Mouse (Mus musculus) kidney, adult 2 months (tissue): ENCODE results near the gene Tada3.

ENCODE experiments used
- CTCF ChIP-seq: fragments of 200-500 bp; conservative IDR thresholded peaks from 2 replicates; pipeline ENCODE4 v1.5.1; 2011; ENCODE audit warnings: low read depth, mild to moderate bottlenecking, control low read depth, low read length, moderate library complexity, mixed read lengths; ENCODE audit not compliant: insufficient read depth, insufficient read length
- POLR2A ChIP-seq: fragments of 200-500 bp; IDR thresholded peaks from one replicate; pipeline ENCODE4 v1.6.1; 2011; ENCODE audit warnings: low read depth, low read length, control low read depth

DNA sequence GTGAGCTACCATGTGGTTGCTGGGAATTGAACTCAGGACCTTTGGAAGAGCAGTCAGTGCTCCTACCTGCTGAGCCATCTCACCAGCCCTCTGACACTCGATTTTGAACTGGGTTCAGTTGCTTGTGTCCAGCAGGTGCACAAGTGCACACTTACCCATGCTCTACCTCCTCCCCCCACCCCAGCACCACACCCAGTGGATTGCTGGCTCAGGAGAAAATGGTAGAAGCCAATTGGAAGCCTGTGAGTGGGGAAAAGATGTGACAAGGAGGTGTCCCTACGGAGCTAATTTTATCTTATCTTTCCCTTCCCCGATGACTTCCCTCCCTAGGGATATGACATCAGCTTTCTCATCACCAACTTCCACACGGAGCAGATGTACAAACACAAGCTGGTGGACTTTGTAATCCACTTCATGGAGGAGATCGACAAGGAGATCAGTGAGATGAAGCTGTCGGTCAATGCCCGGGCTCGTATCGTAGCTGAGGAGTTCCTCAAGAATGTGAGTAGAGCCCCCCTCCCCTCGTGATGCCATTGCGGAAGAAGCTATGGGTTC, 7.6 kb upstream of the Tada3 start:
- no peak for TF ChIP-seq CTCF
- no peak for TF ChIP-seq POLR2A
